Mouse (Mus musculus) left cerebral cortex, adult 11 months (tissue): ENCODE measurements around the gene Cdh26.

Source experiments
- DNase-seq: peaks from one replicate; pipeline ENCODE4 v3.0.0; 2022; ENCODE audit warnings: low spot score

Cdh26 gene

GRCm38 (mm10) chr2:178437311-178437710 lies 7.0 kb downstream of the Cdh26 start:
- no peak for DNase-seq

DNA sequence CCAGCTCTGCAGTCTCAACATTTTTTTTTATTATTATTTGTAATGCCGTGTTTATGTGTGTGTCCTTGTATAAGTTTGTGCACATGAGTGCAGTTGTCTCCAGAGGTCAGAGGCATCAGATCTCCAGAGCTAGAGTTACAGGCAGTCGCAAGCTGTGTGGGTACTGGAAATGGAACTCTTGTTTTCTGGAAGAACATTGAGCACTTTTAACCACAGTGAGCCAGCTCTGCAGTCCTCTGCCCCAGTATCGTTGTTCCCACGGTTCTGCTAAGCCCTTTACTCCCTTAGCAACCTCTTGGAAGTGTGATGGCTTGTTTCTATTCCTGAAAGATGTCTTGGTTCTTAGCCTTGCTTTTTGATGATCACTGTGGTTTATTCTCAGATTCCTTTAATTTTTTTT lies 19.1 kb downstream of the Cdh26 start:
- no peak for DNase-seq

DNA sequence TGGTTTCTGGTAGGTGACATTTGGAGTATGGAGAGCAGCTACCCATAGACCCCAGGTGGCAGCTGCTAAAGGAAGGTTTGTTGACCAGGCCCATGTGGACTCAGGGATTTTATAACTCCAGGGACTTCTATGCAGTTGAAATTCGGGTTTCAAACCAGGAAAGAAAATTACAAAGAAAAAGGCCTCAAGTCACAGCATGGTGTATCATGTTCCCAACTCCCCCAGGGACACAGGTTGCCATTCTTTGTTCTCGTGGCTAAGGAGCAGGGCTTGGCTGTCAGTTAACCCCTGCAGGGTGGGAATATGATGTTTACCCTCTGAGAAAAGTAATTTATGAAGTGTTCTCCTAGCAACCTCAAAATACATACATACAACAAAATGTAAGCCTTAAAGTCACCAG lies 19.9 kb downstream of the Cdh26 start:
- no peak for DNase-seq

GRCm38 (mm10) chr2:178450961-178451360 lies 20.6 kb downstream of the Cdh26 start:
- DNase-seq: no peak

GRCm38 (mm10) chr2:178454664-178455516 lies 24.6 kb downstream of the Cdh26 start:
- no peak for DNase-seq

DNA sequence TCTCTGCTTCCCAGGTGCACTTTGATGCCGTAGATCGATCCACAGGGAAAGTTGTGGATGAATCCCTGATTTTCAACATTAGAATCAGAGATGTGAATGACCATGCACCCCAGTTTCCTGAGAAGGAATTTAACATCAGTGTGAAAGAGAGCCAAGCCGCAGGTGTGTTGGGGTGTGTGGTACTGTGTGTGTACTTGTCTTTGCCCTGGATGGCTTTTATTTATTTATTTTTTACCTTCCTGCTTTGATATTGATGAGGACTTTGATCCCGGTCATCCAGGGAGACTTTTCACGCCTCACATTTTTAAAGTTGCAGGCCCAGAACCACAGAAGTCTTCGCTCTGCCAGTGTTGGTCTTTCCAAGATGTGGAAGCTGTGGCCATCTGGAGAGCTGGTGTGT lies 27.1 kb downstream of the Cdh26 start:
- DNase-seq: no peak

- no peak for DNase-seq
These were observed 30.0 kb downstream of the Cdh26 start for GRCm38 (mm10) chr2:178460353-178460752.

- DNase-seq: no peak
These were observed 41.5 kb downstream of the Cdh26 start for GRCm38 (mm10) chr2:178471546-178472480.

- no peak for DNase-seq
These were observed 43.6 kb downstream of the Cdh26 start for GRCm38 (mm10) chr2:178473916-178474315.

DNA sequence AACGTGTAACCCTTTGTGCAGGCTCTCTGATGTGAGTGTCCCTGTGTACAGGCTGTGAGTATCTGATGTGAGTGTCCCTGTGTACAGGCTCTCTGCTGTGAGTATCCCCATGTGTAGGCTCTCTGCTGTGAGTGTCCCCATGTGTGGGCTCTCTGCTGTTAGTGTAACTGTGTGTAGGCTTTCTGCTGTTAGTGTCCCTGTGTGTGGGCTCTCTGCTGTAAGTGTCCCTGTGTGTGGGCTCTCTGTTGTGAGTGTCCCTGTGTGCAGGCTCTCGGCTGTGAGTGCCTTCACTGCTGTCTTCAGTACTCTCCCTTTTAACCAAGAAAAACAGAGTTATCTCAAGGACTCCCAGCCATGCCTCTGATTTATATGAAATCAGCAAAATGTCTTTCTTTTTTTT lies 46.9 kb downstream of the Cdh26 start:
- DNase-seq: no peak

GRCm38 (mm10) chr2:178479011-178479410 lies 48.7 kb downstream of the Cdh26 start:
- no peak for DNase-seq

DNA sequence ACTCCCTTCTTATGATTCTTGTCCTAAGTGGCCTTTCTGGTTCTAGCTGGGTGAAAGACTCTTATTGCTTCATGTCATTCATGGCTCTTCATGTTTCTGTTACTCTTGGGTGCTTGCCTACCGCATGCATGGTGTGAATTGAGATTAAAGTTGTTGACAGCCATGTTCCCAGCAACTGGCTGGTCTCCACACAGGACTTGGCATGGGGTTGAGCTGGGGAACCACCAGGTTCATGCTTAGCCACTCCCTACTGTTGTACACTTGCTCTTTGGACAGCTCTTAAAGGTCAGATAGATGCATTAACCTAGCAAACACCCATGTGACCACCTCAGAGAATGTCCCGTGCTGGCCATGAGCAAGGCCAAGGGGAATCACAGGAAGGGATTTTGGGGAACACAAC lies 50.6 kb downstream of the Cdh26 start:
- DNase-seq: no peak

DNA sequence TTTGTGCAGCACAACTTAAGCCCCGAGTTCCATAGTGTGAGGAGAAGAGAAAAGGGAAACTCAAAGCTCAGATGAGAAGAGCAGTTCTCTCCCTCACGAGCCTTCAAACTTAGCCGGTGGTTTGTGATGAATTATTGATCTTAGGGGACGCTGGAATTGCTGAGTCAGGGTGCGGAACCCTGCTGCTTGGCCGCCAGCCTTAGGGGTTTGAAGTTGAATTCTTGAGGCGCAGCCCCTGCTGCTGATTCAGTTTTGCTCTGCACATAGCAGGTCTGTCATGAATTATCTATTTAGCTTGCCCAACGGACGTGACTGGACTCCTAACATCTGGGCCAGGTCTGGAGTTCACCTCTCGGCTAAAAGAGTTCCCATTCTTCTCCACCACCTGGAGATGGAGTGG lies 53.1 kb downstream of the Cdh26 start:
- DNase-seq: no peak

- no peak for DNase-seq
These were observed 57.9 kb downstream of the Cdh26 start for GRCm38 (mm10) chr2:178488276-178488675.

DNA sequence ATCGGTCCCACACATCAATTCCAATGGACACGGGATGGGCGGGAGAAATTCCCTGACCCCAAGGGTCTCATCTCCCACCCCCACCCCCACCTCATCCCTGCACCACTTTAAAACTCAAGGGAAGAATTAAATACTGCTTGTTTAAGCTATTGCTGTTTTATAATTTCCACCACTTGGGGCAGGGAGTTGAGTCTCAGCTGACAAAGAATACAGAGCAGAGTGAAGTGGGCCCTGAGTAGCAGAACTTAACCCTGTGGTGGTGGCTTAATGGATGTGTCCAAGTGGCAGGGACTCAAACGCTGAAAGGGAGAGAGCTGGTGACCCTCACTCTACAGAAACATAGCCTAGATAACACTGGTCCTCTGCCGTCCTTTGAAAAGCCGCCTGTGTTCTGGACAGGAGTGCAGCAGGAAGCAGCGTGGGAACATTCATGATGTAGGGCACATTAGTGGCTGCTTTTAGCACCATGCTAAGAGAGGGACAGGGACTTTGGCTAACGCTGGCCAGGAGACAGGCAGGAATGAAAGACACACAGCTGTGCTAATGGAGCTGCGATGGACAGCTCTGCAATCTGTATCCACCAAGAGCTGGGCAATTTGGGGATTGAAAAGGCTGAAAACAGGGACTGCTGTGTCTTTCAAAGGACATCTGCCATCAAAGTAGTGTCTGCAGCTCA lies 60.1 kb downstream of the Cdh26 start:
- no peak for DNase-seq

DNA sequence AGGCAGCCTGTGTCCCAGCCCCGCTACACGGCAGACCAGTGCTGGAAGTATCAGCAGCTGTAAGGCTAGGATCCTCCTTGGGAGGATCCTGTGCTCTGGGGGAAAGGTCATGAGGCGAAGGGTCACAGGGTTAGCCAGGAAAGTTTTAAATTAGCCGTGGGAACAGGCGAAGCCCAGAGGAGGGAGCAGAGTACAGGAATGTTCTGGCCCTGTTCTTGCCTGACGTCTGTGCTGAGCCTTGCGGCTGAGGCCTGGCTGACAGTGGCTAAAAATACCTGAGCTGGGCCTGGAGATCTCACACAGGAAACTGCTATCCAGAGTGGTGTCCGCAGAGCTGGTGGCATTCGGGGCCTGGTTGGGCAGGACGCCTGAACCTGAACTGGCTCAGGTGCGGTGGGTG lies 63.7 kb downstream of the Cdh26 start:
- DNase-seq: no peak

DNA sequence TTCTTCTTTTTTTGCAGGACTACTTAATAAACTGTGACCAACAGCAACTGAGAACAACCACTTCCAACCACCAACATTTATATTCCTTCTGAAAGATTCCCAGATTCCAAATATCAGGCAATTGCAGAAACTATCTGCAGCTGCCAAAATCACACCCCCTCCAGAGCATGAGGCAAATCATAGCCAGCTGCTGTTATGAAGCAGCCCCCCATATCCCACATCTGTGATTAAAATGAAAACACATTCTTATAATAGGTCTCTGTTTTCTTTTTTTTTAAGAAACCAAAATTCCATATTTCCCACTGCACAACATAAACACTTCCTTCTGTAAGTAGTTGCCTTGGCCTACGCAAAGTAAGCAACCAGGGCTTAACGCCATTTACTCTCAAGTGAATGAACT lies 65.5 kb downstream of the Cdh26 start:
- no peak for DNase-seq

- DNase-seq: no peak
These were observed 67.6 kb downstream of the Cdh26 start for GRCm38 (mm10) chr2:178497900-178498299.

GRCm38 (mm10) chr2:178498409-178498808 lies 68.1 kb downstream of the Cdh26 start:
- DNase-seq: no peak

GRCm38 (mm10) chr2:178502469-178502868 lies 72.1 kb downstream of the Cdh26 start:
- DNase-seq: no peak

DNA sequence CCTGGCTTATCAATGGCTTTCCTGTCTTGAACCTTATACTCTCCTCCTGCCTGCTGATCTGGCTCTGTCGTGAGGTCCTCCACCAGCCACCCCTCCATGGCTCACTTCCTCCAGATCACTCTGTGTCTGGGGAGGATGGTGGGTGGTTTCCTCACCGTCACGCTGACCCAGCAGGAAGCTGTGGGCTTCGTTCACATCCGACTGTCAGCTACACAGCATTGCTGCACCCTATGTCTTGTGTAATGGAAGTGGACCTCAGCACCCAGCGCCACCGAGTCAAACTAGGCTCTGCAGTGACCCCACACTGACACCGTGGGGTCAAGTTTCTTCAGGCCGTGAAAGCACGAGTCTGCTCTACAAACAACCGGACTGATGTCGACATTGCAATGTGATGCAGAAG lies 75.7 kb downstream of the Cdh26 start:
- no peak for DNase-seq

DNA sequence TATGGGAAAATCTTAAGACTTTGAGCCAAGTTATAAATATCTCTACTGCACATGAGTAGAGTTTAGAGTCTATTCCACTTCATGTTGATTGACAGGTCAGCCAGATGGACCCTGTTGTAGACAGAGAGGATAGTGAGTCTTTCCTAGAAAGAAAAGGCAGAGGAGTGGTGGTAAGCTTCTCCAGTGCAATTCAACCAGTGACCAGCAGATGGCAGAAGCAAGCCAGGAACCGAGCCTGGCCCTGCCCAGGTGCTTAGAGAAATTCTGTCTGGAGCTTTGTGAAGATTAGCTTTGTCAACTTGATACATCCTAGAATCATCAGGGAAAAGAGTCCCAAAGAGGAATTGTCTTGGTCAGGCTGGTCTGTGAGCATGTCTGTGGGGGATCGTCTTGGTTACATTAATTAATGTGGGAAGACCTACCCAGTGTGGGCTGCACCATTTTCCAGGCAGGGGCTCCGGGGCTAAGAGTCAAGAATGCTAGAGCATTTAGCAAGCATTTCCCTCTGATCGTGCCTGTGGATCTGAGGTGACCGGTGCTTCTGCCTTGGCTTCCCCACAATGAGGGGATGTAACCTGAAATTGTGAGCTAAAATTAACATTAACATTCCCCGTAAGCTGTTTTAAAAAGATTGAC lies 77.2 kb downstream of the Cdh26 start:
- DNase-seq: peak; percentile 43
